Mouse (Mus musculus) liver (tissue): ENCODE results near the gene Inha.

ENCODE experiments used
- DNase-seq: peaks from one replicate; pipeline ENCODE4 v3.0.0-alpha.2; 2020; ENCODE audit warnings: mixed read lengths

Gene Inha

DNA sequence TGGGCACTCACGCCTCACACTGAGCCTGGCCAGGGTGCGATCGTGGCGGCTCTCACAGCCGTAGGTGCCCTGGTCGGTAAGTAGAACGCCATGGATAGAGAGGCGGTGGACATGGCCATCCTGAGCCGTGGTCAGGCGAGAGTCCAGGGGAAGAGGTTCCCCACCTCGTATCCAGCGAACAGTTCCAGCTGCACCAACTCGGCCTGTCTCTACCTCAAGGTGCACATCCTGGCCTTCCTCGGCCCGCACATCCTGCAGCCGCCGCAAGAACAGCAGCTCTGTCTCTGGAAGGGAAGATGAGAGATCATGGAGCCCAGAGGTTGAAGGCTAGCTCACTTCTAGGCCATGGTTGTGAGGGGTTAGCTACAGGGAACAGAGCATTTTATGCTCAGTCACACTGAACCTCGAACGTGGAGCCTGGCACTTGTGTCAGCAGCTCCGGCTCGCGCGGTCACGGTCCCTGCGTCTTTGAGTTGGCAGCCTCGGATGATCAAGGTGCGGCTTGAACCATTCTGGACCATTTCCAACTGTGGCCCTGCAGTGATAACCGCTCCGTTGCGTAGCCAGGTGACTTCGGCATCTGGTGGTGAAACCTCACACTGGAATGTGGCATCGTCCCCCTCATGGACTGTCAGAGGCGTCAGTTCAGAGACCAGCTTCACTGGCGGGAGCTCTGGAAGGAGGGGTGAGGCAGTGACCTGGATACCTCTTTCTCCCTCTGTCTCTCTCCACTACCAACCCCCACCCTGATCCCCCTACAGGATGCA is 15.9 kb upstream of the Inha start:
- DNase-seq, result no peak

GRCm38 (mm10) chr1:75492579-75493170 is 14.2 kb upstream of the Inha start:
- DNase-seq, result no peak

- DNase-seq, result no peak
These were observed 11.9 kb upstream of the Inha start for GRCm38 (mm10) chr1:75494878-75495548.

DNA sequence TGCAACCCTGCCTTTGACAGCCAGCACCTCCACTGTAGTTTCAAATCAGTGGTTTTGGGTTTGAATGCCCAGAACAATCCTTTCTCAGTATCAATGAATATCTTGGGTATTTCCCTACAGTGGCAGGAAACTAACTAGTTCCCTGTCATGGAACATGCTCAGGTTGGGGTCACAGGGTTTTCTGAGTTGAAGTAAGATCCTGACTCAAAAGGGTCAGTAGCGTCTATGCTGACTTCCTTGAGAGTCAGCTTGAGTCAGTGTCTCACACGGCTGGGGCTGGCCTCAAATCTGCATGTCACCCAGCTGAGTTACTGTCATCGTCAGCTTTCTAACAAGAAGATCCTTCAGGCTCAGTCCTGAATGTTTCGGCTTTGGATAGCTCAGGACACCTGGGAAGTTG is 8.0 kb upstream of the Inha start:
- DNase-seq, result no peak

- DNase-seq, result no peak
These were observed 7.4 kb upstream of the Inha start for GRCm38 (mm10) chr1:75499441-75499840.

DNA sequence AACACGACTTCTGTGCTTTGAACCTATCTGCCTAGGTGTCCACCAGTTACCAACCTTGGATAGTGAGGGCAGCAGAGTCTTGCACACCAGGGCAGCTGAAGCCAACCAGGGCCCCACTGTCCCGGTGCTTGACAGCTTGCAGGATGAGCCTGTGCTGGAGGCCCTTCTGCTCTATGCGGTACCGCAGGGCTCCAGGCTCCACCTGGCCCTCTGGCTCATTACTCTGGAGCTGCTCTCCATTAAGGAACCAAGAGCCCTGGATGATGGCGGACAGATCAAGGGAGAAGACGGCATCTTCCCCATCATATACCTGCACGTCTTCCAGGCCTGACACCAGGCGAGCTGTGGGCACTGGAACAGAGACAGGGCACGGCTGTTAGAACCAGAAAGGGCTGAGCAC is 5.0 kb upstream of the Inha start:
- DNase-seq, result no peak

- DNase-seq, result no peak
These were observed 3.8 kb upstream of the Inha start for GRCm38 (mm10) chr1:75502945-75503650.

DNA sequence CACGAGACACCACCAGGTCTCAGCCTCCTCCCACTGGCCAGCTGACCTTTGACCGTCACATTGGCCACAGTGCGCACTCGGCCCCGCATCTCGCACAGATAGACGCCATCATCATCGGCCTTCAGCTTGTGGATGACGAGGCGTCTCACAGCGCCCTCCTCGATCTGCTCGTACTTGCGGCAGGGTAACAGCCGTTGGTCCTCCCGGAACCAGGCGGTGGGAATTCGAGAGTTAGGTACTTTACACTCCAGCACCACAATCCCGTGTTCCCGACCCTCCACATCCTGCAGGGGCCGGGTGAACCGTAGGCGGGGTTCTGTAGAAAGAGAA is 3.3 kb upstream of the Inha start:
- no peak for DNase-seq

DNA sequence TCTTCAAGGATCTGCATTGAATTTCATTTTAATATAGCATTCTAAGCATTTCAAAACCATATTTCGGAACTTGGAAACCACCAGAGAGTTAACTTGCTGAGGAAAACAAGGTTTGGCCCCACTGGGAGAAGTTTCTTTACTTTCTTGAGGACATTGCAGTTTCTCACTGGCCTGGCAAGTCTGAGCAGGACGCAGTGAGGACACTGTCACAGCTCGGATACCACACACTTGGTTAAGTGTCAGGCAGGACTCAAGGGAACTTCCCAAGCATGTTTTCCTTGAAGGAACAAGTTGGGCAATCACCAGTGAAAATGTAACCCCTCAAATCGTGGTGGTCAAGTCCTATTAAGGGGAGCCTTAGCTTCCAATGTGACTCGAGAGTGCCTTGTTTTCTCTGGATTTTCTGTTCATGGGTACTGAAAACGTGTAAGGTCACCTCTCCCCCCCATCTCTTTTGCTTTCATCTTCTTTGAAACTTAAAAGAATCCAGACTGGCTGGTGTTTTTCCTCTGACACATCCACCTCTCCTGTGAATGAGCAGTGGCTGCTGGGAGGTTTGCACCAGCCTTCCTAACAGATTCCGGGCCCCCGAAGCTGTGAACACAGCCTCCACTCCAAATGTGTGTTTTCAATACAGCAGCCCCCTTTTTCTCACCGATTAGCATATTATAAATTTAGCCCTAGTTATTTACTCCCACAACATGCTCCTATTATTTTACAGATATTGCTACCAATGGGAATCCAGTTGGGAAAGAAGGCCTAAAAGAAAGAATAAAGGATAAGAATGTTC is 2.4 kb upstream of the Inha start:
- no peak for DNase-seq

GRCm38 (mm10) chr1:75505159-75505955 is 1.5 kb upstream of the Inha start:
- no peak for DNase-seq

- DNase-seq, result peak; percentile 77
These were observed 683 bp upstream of the Inha start, which contains the start of gene Obsl1 for GRCm38 (mm10) chr1:75505956-75506831. Gene Obsl1, minus strand, starts transcription at chr1:75506452.

- DNase-seq, result no peak
These were observed 2.7 kb downstream of the Inha start for GRCm38 (mm10) chr1:75509586-75509985.

DNA sequence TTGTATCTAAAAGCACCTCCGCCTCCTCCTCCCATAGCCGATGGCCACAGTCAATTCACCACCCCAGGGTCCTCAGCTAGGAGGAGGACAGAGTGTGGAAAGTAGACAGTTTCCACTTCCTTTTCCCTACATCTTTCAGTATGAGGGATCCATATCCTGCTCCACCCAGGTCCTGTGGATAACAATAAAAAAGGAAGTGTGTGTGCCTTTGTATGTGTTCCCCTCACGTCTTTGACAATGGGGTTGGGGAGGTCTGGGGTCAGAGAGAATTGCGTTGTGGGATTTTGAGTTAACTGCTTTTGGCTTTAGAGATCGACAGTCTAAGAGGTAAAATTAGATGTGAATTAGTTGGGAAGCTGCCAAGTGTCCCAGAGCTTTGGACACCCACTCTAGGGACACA is 3.3 kb downstream of the Inha start:
- no peak for DNase-seq

- DNase-seq, result no peak
These were observed 4.7 kb downstream of the Inha start for GRCm38 (mm10) chr1:75511437-75512210.

DNA sequence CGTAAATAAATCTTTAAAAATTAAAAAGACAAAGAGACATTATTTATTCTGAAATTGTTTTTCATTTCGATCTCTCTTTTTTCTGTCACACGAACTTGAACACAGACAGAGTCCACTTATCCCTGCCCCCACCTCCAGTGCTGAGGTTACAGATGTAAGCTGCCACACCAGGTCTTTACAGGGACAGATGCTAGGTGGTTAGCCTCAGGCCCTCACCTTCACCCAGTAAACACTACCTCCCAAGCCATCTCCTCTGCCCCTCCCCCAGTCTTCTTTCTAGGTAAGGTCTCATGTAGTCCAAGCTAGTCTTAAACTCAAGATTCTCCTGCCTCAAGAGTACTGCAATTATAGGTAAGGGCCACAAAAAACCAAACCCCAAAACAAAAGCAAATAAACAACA is 5.7 kb downstream of the Inha start:
- no peak for DNase-seq

- no peak for DNase-seq
These were observed 10.0 kb downstream of the Inha start for GRCm38 (mm10) chr1:75516703-75517380.

DNA sequence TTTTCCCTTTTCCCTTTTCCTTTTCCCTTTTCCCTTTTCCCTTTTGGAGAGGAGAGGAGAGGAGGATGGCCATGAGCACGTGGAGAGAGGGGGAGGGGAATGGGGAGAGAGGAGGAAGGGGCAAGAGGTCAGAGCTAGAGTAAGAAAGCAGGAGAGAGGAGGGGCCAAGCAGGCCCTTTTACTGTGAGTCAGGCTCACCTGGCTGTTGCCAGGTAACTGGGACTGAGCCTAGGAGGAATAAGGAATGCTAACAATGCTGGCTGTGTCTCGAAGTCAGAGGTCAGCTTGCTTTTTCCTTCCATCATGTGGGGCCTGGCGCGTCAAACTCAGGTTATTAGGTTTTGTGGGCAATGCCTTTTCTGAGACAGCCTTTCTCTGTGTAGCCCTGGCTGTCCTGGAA is 11.1 kb downstream of the Inha start:
- no peak for DNase-seq

GRCm38 (mm10) chr1:75518427-75518826 is 11.6 kb downstream of the Inha start:
- DNase-seq, result no peak

DNA sequence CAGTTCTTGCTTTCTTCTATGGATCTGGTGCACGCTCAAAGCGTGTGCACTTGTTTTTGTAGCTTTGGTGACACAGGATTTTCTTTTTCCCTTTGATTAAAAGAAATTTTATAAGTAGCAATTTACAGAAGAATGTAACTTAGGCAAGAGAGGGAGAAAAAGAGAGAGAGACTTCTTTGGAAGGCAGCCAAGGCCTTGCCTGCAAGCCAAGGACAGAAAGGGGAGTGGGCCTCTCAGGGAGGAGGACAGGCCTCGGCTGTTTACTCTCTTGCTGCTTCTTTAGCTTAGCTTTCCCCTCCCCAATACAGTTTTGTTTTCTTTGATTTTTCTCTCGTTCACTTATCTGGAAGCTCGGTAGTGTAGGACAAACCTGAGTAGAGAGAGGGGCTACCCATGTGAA is 12.7 kb downstream of the Inha start:
- DNase-seq, result no peak
